ENCODE assay signal across 41 mouse cellular contexts in the genomic region with DNA sequence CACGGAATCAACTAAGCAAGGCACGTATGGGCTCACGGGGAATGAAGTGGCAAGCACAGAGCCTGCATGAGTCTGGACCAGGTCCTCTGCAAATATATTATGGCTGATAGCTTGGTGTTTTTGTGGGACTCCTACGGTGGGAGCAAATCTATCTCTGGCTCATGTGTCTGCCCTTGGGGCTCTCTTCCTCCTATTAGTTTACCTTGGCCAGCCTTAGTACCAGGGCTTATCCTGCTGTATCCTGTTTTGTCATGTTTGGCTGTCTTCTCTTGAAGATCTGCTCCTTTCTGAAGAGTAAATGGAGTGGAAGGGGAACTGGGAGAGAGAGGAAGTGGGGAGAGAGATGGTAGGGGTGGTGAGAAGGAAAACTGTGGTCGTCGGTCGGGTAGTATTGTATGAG. TPM values are rescaled to one million over a fixed set of nuclear protein-coding genes. Genes with fewer than 3 reads are reported as not detected.
"Had no signal": no experiment of that assay in that cellular context is flagged by ENCODE, and none has a peak within 500 bp of the region (broad histone marks: within the 10 kb centered on the region; RNA-seq: fewer than 3 reads in every experiment).

No protein-coding gene starts in this region.

- ATAC-seq: forebrain, embryonic 13.5 days; forebrain, embryonic 14.5 days; forebrain, embryonic 15.5 days; forebrain, embryonic 16.5 days; forebrain, postnatal 0 days had no signal

- DNase-seq: cerebellum, adult 2 months; cerebellum, adult 8-10 months; cerebellum, adult 9-10 months; cerebellum, adult 9-11 months; cerebellum, postnatal 10 days; cerebellum, postnatal 14 days; cerebellum, postnatal 25 days; cerebellum, postnatal 36 days; embryo, embryonic 11 days; forebrain, postnatal 0 days; gastrocnemius, adult 2 months; gastrocnemius, postnatal 10 days; gastrocnemius, postnatal 14 days; gastrocnemius, postnatal 25 days; gastrocnemius, postnatal 36 days; heart, adult 11 months; heart, adult 18-20 months; heart, adult 2 months had no signal

RNA-seq across cellular contexts. Expression of a gene that starts 18.3 kb away (rescaled TPM):
- total RNA-seq: common myeloid progenitor, adult 5-6 weeks; forebrain, postnatal 0 days; gastrocnemius, adult 18-20 months; gastrocnemius, adult 2 months; gastrocnemius, adult 8-10 months; gastrocnemius, postnatal 10 days; gastrocnemius, postnatal 14 days; gastrocnemius, postnatal 25 days; gastrocnemius, postnatal 36 days; gastrocnemius, postnatal 4 days; granulocyte monocyte progenitor cell, adult 5-6 weeks; heart, adult 18-20 months; heart, adult 2 months; heart, adult 8-10 months had no signal
- polyA plus RNA-seq: cerebellum, adult 2 months; cortical plate, adult 2 months; embryonic facial prominence, embryonic 10.5 days; embryonic facial prominence, embryonic 11.5 days; embryonic facial prominence, embryonic 12.5 days; embryonic facial prominence, embryonic 13.5 days; embryonic facial prominence, embryonic 14.5 days; embryonic facial prominence, embryonic 15.5 days; erythroblast, embryonic 14.5 days; forebrain, embryonic 10.5 days; forebrain, embryonic 11.5 days; forebrain, embryonic 12.5 days; forebrain, embryonic 13.5 days; forebrain, embryonic 14.5 days; forebrain, embryonic 15.5 days; forebrain, embryonic 16.5 days; forebrain, postnatal 0 days; frontal cortex, adult 2 months; heart, adult 2 months; heart, embryonic 10.5 days had no signal
